Mouse (Mus musculus) bone marrow, adult 2 months (tissue): ENCODE measurements around the gene H1f0. TPM values are rescaled to one million over a fixed set of nuclear protein-coding genes. Genes with fewer than 3 reads are reported as not detected.

Source experiments
- H3K27ac ChIP-seq: fragments of 200-500 bp; 2 replicates; pipeline ENCODE4 v1.5.1; 2012; ENCODE audit warnings: low read depth, mild to moderate bottlenecking, control low read depth, inconsistent platforms, low read length; ENCODE audit not compliant: control insufficient read depth, poor library complexity, insufficient read depth
- H3K4me1 ChIP-seq: fragments of 200-500 bp; 2 replicates; pipeline ENCODE4 v1.6.1; 2011; ENCODE audit warnings: low read length; ENCODE audit not compliant: control insufficient read depth, insufficient read depth
- H3K4me3 ChIP-seq: fragments of 200-500 bp; replicated peaks from 2 replicates; pipeline ENCODE3; 2011; ENCODE audit warnings: mild to moderate bottlenecking, low read depth, low read length, control low read depth; ENCODE audit not compliant: control insufficient read depth
- CTCF ChIP-seq: fragments of 200-500 bp; IDR thresholded peaks from 2 replicates; pipeline ENCODE4 v1.5.1; 2011; ENCODE audit warnings: low read length, control low read depth; ENCODE audit not compliant: control insufficient read depth, insufficient read depth
- POLR2A ChIP-seq: fragments of 200-500 bp; IDR thresholded peaks from 2 replicates; pipeline ENCODE4 v1.6.1; 2011; ENCODE audit warnings: low read depth, mild to moderate bottlenecking, control low read depth, low read length, borderline replicate concordance; ENCODE audit not compliant: control insufficient read depth
- WGBS: fragments of 180-500 bp; shearing (Covaris S2); methylation state at CpG from one replicate; pipeline ENCODE4 v1.1.7; 2018; 5-methylcytosine and 5-hydroxymethylcytosine counted together
- polyA plus RNA-seq: library from polyadenylated mRNA; stranded (reverse); fragments of >200 nt; gene quantifications from 2 replicates; pipeline ENCODE4 v1.2.4, GENCODE M21; 2011; ENCODE audit warnings: low replicate concordance; ENCODE audit not compliant: missing spikeins, insufficient read depth, insufficient read length

The H1f0 gene
- polyA plus RNA-seq, 1 experiment = 30.4 TPM

- H3K4me1 ChIP-seq = peaks cover 5% of the 10 kb centered on the region
- 74% methylated on average over 8 of the region's 8 CpGs for WGBS
- no peak overlapping the region for H3K27ac ChIP-seq
These were observed 37.0 kb downstream of the H1f0 start for GRCm38 (mm10) chr15:79065086-79065770.

GRCm38 (mm10) chr15:79066276-79066675, 38.0 kb downstream of the H1f0 start:
- Histone ChIP-seq H3K4me1 (peaks cover 3% of the 10 kb centered on the region), H3K4me3 (no peak overlapping the region), H3K27ac (no peak overlapping the region)
- 87% methylated on average over 2 of the region's 2 CpGs for WGBS
- TF ChIP-seq POLR2A = no peak
- TF ChIP-seq CTCF = no peak

More at GRCm38 (mm10) chr15:79065086-79065770, 37.0 kb downstream of the H1f0 start:
- no peak overlapping the region for H3K4me3 ChIP-seq
- TF ChIP-seq CTCF = no peak
- no peak for TF ChIP-seq POLR2A

GRCm38 (mm10) chr15:79067631-79068030, 39.4 kb downstream of the H1f0 start:
- Histone ChIP-seq H3K4me3 (no peak overlapping the region), H3K27ac (no peak overlapping the region), H3K4me1 (peaks cover 3% of the 10 kb centered on the region)
- WGBS = 65% methylated on average over 3 of the region's 3 CpGs
- TF ChIP-seq POLR2A = no peak
- TF ChIP-seq CTCF = no peak

GRCm38 (mm10) chr15:79068416-79068815, 40.2 kb downstream of the H1f0 start:
- Histone ChIP-seq H3K4me1 (peaks cover 2% of the 10 kb centered on the region; the same call in 1 of the 2 replicates), H3K4me3 (no peak overlapping the region), H3K27ac (no peak overlapping the region)
- WGBS = 80% methylated on average over 3 of the region's 3 CpGs
- TF ChIP-seq CTCF (no peak), POLR2A (no peak)

GRCm38 (mm10) chr15:79071117-79072039, 43.1 kb downstream of the H1f0 start:
- TF ChIP-seq POLR2A = no peak
- TF ChIP-seq CTCF = peak; percentile 57
- Histone ChIP-seq H3K4me3 (no peak overlapping the region), H3K27ac (no peak overlapping the region), H3K4me1 (no peaks in the 10 kb centered on the region; the same call in 1 of the 2 replicates)
- 62% methylated on average over 5 of the region's 5 CpGs for WGBS

- TF ChIP-seq CTCF (no peak), POLR2A (no peak)
- H3K4me1 ChIP-seq = no peaks in the 10 kb centered on the region; the same call in 1 of the 2 replicates
- no peak overlapping the region for H3K27ac ChIP-seq
- no peak overlapping the region for H3K4me3 ChIP-seq
These were observed 45.5 kb downstream of the H1f0 start for GRCm38 (mm10) chr15:79073752-79074151.

GRCm38 (mm10) chr15:79074446-79074845, 46.2 kb downstream of the H1f0 start:
- no peak for TF ChIP-seq POLR2A
- no peak for TF ChIP-seq CTCF
- WGBS = 34% methylated on average over 10 of the region's 10 CpGs
- Histone ChIP-seq H3K4me3 (no peak overlapping the region), H3K27ac (no peak overlapping the region), H3K4me1 (no peaks in the 10 kb centered on the region; the same call in 1 of the 2 replicates)

GRCm38 (mm10) chr15:79074913-79075532, 46.8 kb downstream of the H1f0 start, which contains the start of gene Eif3l:
Gene Eif3l (plus strand): TSS chr15:79075179.
- peak within 1 kb of the TSS; percentile 27 for H3K27ac ChIP-seq
- no peaks in the 10 kb centered on the region; the same call in 1 of the 2 replicates for H3K4me1 ChIP-seq
- TF ChIP-seq CTCF = no peak
- peak; percentile 65; the same call in 1 of the 2 replicates for TF ChIP-seq POLR2A
- peak within 1 kb of the TSS; percentile 93 for H3K4me3 ChIP-seq
- WGBS = under 1% methylated on average over 49 of the region's 49 CpGs
